Mouse (Mus musculus) MEL (cell line): Measurements from ENCODE around the gene Ror2.

Experiments used
- CTCF ChIP-seq, 3 experiments: IDR thresholded peaks in 2 of 3; conservative IDR thresholded peaks in 1 of 3; 2 replicates each; pipeline ENCODE4 v1.5.1; 2011 to 2012; ENCODE audit warnings: low read length in 3 of 3, low read depth in 2 of 3, mild to moderate bottlenecking in 2 of 3, improper control_type of control experiment in 1 of 3, inconsistent platforms in 1 of 3, mixed read lengths in 1 of 3, moderate library complexity in 1 of 3; ENCODE audit not compliant: control insufficient read depth in 1 of 3, insufficient read depth in 1 of 3, poor library complexity in 1 of 3, severe bottlenecking in 1 of 3
- EP300 ChIP-seq, 2 experiments: IDR thresholded peaks; 2 replicates each; pipeline ENCODE4 v1.6.1; 2011; ENCODE audit warnings: improper control_type of control experiment in 2 of 2, low read length in 2 of 2, low read depth in 1 of 2, mild to moderate bottlenecking in 1 of 2
- GATA1 ChIP-seq: IDR thresholded peaks from 2 replicates; pipeline ENCODE4 v1.6.1; 2011; ENCODE audit warnings: low read depth, low read length, improper control_type of control experiment
- POLR2A ChIP-seq, 2 experiments: IDR thresholded peaks; 2 replicates each; pipeline ENCODE4 v1.6.1; 2011 to 2012; ENCODE audit warnings: low read length in 2 of 2, mild to moderate bottlenecking in 2 of 2, control low read depth in 1 of 2, improper control_type of control experiment in 1 of 2, low read depth in 1 of 2, moderate library complexity in 1 of 2; ENCODE audit not compliant: control insufficient read depth in 1 of 2, insufficient read depth in 1 of 2, poor library complexity in 1 of 2
- POLR2AphosphoS2 ChIP-seq: IDR thresholded peaks from 2 replicates; pipeline ENCODE4 v1.6.1; 2011; ENCODE audit warnings: low read length, improper control_type of control experiment
- TCF12 ChIP-seq: IDR thresholded peaks from 2 replicates; pipeline ENCODE4 v1.6.1; 2014; ENCODE audit warnings: low read depth, mild to moderate bottlenecking, inconsistent platforms, low read length, improper control_type of control experiment, moderate library complexity
- UBTF ChIP-seq: IDR thresholded peaks from 2 replicates; pipeline ENCODE4 v1.6.1; 2012; ENCODE audit warnings: low read depth, mild to moderate bottlenecking, inconsistent platforms, low read length, improper control_type of control experiment, moderate library complexity, borderline replicate concordance; ENCODE audit not compliant: insufficient read depth
- USF1 ChIP-seq: IDR thresholded peaks from 2 replicates; pipeline ENCODE4 v1.6.1; 2014; ENCODE audit warnings: low read depth, mild to moderate bottlenecking, inconsistent platforms, low read length, improper control_type of control experiment, moderate library complexity
- ZC3H11A ChIP-seq: IDR thresholded peaks from 2 replicates; pipeline ENCODE4 v1.6.1; 2012; ENCODE audit warnings: low read depth, mild to moderate bottlenecking, inconsistent platforms, low read length, improper control_type of control experiment
- ZMIZ1 ChIP-seq: IDR thresholded peaks from 2 replicates; pipeline ENCODE4 v1.6.1; 2012; ENCODE audit warnings: low read depth, mild to moderate bottlenecking, inconsistent platforms, low read length, improper control_type of control experiment, moderate library complexity

DNA sequence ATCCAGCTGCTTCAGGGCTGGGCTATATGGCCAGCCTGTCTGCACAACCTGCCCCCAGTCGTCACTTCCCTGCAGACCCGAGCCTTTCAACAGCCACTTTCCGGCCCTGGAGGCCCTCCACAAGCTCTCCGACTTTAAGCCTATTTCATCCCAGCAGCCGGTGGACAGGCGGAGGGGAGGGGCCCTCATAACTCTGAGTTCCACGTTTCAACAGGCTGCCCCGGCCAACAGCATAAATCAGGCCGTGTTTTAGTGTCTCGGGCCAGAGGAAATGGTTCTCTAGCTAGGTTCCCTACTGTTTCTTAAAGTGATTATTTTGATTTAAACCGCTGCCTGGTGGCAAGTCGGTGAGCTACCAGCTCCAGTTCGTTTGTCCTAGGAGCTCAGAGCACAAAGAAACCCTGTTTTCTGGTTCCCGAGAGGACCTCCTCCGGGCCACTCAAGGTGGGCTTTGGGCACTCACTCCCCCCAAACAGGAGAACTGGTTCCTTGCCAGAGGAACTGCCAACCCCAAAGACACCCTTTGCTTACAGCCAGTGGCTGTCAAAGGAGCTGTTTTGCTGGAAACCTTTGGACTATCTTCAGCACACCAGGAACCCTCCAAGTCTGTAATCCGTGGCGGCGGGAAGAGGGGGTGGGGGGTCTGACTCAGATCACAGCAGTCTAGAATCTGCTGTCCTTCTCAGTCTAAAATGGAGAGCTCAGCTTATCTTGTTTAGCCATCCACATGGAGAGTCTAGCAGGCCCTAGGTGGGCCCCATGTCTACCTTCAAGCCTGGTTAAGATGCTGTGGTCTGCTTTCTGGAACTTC lies 84.1 kb downstream of the Ror2 start:
- TF ChIP-seq USF1 = no peak
- TF ChIP-seq EP300 (IDR thresholded peaks at IDR 0.05; ENCODE audit: low read depth in 1 of 2, low read length in 2 of 2) = no peak
- TF ChIP-seq POLR2AphosphoS2 = no peak
- TF ChIP-seq CTCF (IDR thresholded peaks at IDR 0.05 in 2 of 3, conservative IDR thresholded peaks at IDR 0.05 in 1 of 3; ENCODE audit: control insufficient read depth in 1 of 3, insufficient read depth in 1 of 3, low read depth in 2 of 3, low read length in 3 of 3, poor library complexity in 1 of 3, severe bottlenecking in 1 of 3) = no peak
- TF ChIP-seq POLR2A (IDR thresholded peaks at IDR 0.05; ENCODE audit: control insufficient read depth in 1 of 2, insufficient read depth in 1 of 2, low read depth in 1 of 2, low read length in 2 of 2, poor library complexity in 1 of 2) = no peak
- no peak for TF ChIP-seq GATA1
- TF ChIP-seq ZC3H11A = no peak
- no peak for TF ChIP-seq TCF12
- TF ChIP-seq ZMIZ1 = no peak
- TF ChIP-seq UBTF = no peak
